Mouse (Mus musculus) ES-Bruce4 (cell line): Measurements from ENCODE around the gene S1pr4.

Experiments
- CTCF ChIP-seq: IDR thresholded peaks from one replicate; pipeline ENCODE4 v1.8.1; 2011; ENCODE audit warnings: low read depth, low read length
- EP300 ChIP-seq: IDR thresholded peaks from 2 replicates; pipeline ENCODE4 v1.6.1; 2011; ENCODE audit warnings: low read depth, low read length; ENCODE audit not compliant: insufficient read depth
- POLR2A ChIP-seq: IDR thresholded peaks from one replicate; pipeline ENCODE4 v1.8.1; 2011; ENCODE audit warnings: low read length; ENCODE audit not compliant: insufficient read depth

GRCm38 (mm10) chr10:81497401-81498270 lies 2.3 kb downstream of the S1pr4 start:
- TF ChIP-seq CTCF (no peak), POLR2A (no peak), EP300 (no peak)
